Mouse (Mus musculus) limb, embryonic 14.5 days (tissue): ENCODE data around the gene Setd2. TPM values are rescaled to one million over a fixed set of nuclear protein-coding genes. Genes with fewer than 3 reads are reported as not detected.
A peak's percentile ranks its signal among the peaks of the same experiment; 100 is the strongest.

ENCODE experiments used
- ATAC-seq: fragments of 200-750 bp; cut with Nextera tagmentation; 2 replicates; pipeline ENCODE4 v1.8.0; 2017; ENCODE audit warnings: low read depth, moderate number of reproducible peaks, moderate TSS enrichment; ENCODE audit not compliant: low FRiP score
- DNase-seq: peaks from one replicate; pipeline ENCODE4 v3.0.0-alpha.2; 2015; ENCODE audit warnings: low spot score
- H3K27ac ChIP-seq: fragments of 300-500 bp; sonication (generic); replicated peaks from 2 replicates; pipeline ENCODE4 v1.5.1; 2014; ENCODE audit warnings: low read depth, mild to moderate bottlenecking, low read length, moderate library complexity, mixed read lengths
- H3K27me3 ChIP-seq: fragments of 300-500 bp; sonication (generic); 2 replicates; pipeline ENCODE4 v1.6.1; 2014; ENCODE audit warnings: low read length, mixed read lengths; ENCODE audit not compliant: control insufficient read depth, insufficient read depth
- H3K36me3 ChIP-seq: fragments of 300-500 bp; sonication (generic); 2 replicates; pipeline ENCODE4 v1.6.1; 2014; ENCODE audit warnings: mild to moderate bottlenecking, low read length, moderate library complexity, mixed read lengths; ENCODE audit not compliant: control insufficient read depth, insufficient read depth
- H3K4me1 ChIP-seq: fragments of 300-500 bp; sonication (generic); 2 replicates; pipeline ENCODE4 v1.6.1; 2014; ENCODE audit warnings: antibody characterized with exemption, low read length, mixed read lengths; ENCODE audit not compliant: control insufficient read depth, insufficient read depth
- H3K4me2 ChIP-seq: fragments of 300-500 bp; sonication (generic); replicated peaks from 2 replicates; pipeline ENCODE4 v1.6.1; 2014; ENCODE audit warnings: low read depth, mild to moderate bottlenecking, low read length, moderate library complexity; ENCODE audit not compliant: severe bottlenecking
- H3K4me3 ChIP-seq: fragments of 300-500 bp; sonication (generic); replicated peaks from 2 replicates; pipeline ENCODE4 v1.5.1; 2014; ENCODE audit warnings: low read length
- H3K9ac ChIP-seq: fragments of 300-500 bp; sonication (generic); 2 replicates; pipeline ENCODE4 v1.6.1; 2014; ENCODE audit warnings: mild to moderate bottlenecking, low read depth, low read length, moderate library complexity; ENCODE audit not compliant: severe bottlenecking
- H3K9me3 ChIP-seq: fragments of 300-500 bp; sonication (generic); 2 replicates; pipeline ENCODE4 v1.6.1; 2016; ENCODE audit warnings: low read length; ENCODE audit not compliant: control insufficient read depth
- POLR2A ChIP-seq: fragments of 200-500 bp; IDR thresholded peaks from 2 replicates; pipeline ENCODE4 v1.8.0; 2012; ENCODE audit warnings: inconsistent platforms, mild to moderate bottlenecking, moderate library complexity, borderline replicate concordance; ENCODE audit not compliant: insufficient read depth, insufficient read length; ENCODE audit errors: extremely low read depth
- WGBS: fragments of 180-500 bp; shearing (Covaris S2); extraction: QIAGEN DNeasy Blood & Tissue Kit; methylation state at CpG from one replicate; pipeline ENCODE4 v1.1.7; 2014; 5-methylcytosine and 5-hydroxymethylcytosine counted together
- polyA plus RNA-seq, 2 experiments: library from polyadenylated mRNA; depleted of rRNA in 1 of 2; stranded (reverse) in 1 of 2; unstranded in 1 of 2; fragments of >200 nt; fragmentation: Nextera tagmentation in 1 of 2; extraction: Ambion mirVana in 1 of 2; gene quantifications; 2 replicates each; pipeline versions ENCODE4 v1.2.1 to v1.2.3; 2012 to 2014

The Setd2 gene
- polyA plus RNA-seq, 2 experiments: 52.7 to 86.5 TPM

GRCm38 (mm10) chr9:110659521-110659920 lies 127.1 kb downstream of the Setd2 start:
- ATAC-seq: no peak

GRCm38 (mm10) chr9:110660208-110660607 lies 127.8 kb downstream of the Setd2 start:
- Histone ChIP-seq H3K27me3 (no peaks in the 10 kb centered on the region), H3K36me3 (0 out of 2 replicates have a peak, but pooled peaks cover 4% of the 10 kb centered on the region), H3K4me1 (peaks cover 6% of the 10 kb centered on the region; the same call in 1 of the 2 replicates), H3K27ac (no peak overlapping the region), H3K4me3 (no peak overlapping the region), H3K4me2 (no peak overlapping the region), H3K9me3 (no peaks in the 10 kb centered on the region), H3K9ac (no peak overlapping the region)
- DNase-seq: no peak
- TF ChIP-seq POLR2A: no peak
- WGBS: 76% methylated on average over 2 of the region's 2 CpGs
- ATAC-seq: no peak

More at GRCm38 (mm10) chr9:110659521-110659920, 127.1 kb downstream of the Setd2 start:
- Histone ChIP-seq H3K27me3 (no peaks in the 10 kb centered on the region), H3K36me3 (0 out of 2 replicates have a peak, but pooled peaks cover 4% of the 10 kb centered on the region), H3K4me2 (no peak overlapping the region), H3K4me1 (peaks cover 7% of the 10 kb centered on the region), H3K27ac (no peak overlapping the region), H3K4me3 (no peak overlapping the region), H3K9ac (no peak overlapping the region), H3K9me3 (no peaks in the 10 kb centered on the region)
- no peak for DNase-seq
- WGBS: 88% methylated on average over 12 of the region's 12 CpGs
- TF ChIP-seq POLR2A: no peak

DNA sequence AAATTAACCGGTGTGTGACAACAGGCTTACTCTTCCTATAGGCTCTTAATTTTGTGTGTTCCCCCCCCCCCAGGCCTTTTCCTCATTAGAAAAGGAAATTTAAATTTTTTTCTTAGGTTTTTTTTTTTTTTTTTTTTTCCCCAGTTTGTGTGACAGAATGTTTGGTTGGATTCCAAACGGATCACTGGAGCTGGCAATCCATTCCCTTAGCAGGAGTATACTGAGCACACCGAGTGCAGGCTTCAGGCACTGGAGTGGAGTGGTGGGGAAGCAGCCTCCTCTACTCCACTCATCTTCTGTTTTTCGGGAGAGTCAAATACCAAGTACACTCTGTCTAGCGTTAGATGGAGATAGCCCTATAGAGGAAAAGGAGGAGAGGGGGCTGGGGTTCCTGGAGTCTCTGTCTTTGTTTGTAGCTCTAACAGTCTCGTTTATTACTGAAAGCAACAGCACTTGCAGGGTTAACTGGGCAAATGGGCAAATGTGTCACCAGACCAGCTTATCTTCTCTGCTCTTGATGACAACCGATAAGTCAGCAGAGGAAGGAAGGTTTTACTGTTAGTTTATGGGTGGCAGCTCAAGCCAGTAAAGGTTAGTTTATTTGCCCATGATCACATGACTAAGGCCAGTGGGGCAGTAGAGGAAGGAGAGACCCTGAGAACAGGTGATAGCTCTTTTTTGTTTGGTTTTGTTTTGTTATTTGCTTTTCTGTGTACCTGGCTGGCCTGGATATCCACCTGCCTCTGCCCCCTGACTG lies 128.6 kb downstream of the Setd2 start:
- no peak overlapping the region for H3K4me2 ChIP-seq
- no peak overlapping the region for H3K27ac ChIP-seq
- ATAC-seq: no peak
- WGBS: 75% methylated on average over 7 of the region's 7 CpGs
- H3K27me3 ChIP-seq: no peaks in the 10 kb centered on the region
- no peak for TF ChIP-seq POLR2A
- no peak for DNase-seq
- no peak overlapping the region for H3K4me3 ChIP-seq
- H3K36me3 ChIP-seq: 0 out of 2 replicates have a peak, but pooled peaks cover 4% of the 10 kb centered on the region
- peaks cover 4% of the 10 kb centered on the region; the same call in 1 of the 2 replicates for H3K4me1 ChIP-seq
- no peak overlapping the region for H3K9ac ChIP-seq
- no peaks in the 10 kb centered on the region for H3K9me3 ChIP-seq

DNA sequence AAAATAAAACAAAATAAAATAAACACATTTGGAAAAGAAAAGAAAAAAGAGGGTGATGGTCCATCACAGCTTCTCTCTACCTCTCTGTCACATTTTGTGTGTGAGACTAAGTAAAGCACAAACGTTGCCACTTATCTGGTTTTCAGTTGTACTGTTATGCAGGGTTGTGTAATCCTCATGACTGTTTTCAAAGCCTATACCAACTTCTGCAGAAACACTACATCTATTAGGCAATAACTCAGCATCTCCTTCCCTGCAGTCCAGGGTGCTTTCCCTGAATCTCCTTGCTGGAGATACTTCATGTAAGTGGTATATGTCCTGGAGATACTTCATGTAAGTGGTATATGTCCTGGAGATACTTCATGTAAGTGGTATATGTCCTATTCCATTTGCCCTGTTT lies 130.4 kb downstream of the Setd2 start:
- WGBS: 86% methylated on average over 1 of the region's 1 CpGs
- H3K9ac ChIP-seq: no peak overlapping the region
- DNase-seq (no peak), ATAC-seq (no peak)
- no peak overlapping the region for H3K4me3 ChIP-seq
- 0 out of 2 replicates have a peak, but pooled peaks cover 3% of the 10 kb centered on the region for H3K4me1 ChIP-seq
- 0 out of 2 replicates have a peak, but pooled peaks cover 4% of the 10 kb centered on the region for H3K36me3 ChIP-seq
- H3K9me3 ChIP-seq: no peaks in the 10 kb centered on the region
- TF ChIP-seq POLR2A: no peak
- no peaks in the 10 kb centered on the region for H3K27me3 ChIP-seq
- H3K27ac ChIP-seq: no peak overlapping the region
- H3K4me2 ChIP-seq: no peak overlapping the region

DNA sequence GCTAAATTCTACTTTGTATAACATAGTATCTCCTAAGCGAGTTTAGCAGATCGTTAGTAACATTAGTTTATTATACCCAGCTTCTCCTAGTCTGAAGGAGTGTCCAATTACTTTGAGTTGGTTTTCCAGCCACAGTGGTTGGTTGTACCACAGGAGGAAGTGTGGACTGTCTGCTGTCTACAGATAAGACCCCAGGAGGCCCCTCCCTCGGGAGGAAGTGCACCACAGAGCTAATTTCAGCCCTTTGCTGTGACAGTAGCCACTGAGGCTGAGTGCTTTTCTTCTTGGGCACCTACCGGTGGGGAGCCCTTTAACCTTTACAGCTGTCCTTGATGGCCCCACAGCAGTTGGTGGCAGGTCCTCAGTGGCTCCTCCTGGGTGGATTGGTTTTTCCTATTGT lies 133.5 kb downstream of the Setd2 start:
- WGBS: 18% methylated on average over 4 of the region's 4 CpGs
- no peak for TF ChIP-seq POLR2A

DNA sequence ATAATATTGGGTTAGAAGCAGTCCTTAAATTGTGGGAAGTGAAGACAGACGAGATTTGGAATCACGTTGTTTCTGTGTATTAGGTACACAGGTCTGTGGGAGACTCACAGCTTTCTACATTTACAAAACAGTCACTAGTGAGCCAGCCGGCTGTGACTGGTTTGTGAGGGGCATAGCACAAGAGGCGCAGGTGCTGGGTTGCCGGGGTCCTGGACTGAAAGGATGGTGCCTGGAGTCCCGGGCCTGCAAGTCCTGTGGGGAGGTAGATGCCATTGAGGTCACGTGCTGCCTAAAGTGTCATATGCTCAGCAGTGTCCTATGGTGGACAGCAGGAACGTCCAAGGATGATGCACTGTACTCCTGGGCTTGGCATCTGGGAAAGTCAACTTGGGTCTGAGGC lies 134.0 kb downstream of the Setd2 start:
- no peak for ATAC-seq
- H3K27ac ChIP-seq: no peak overlapping the region
- H3K36me3 ChIP-seq: no peaks in the 10 kb centered on the region
- TF ChIP-seq POLR2A: no peak
- no peak overlapping the region for H3K4me2 ChIP-seq
- H3K4me3 ChIP-seq: no peak overlapping the region
- no peak overlapping the region for H3K9ac ChIP-seq
- DNase-seq: no peak
- WGBS: 53% methylated on average over 8 of the region's 8 CpGs
- no peaks in the 10 kb centered on the region for H3K27me3 ChIP-seq
- 0 out of 2 replicates have a peak, but pooled peaks cover 3% of the 10 kb centered on the region for H3K4me1 ChIP-seq
- H3K9me3 ChIP-seq: no peaks in the 10 kb centered on the region

More for the DNA sequence above, 133.5 kb downstream of the Setd2 start:
- H3K4me3 ChIP-seq: no peak overlapping the region
- no peaks in the 10 kb centered on the region for H3K27me3 ChIP-seq
- no peaks in the 10 kb centered on the region for H3K9me3 ChIP-seq
- H3K4me1 ChIP-seq: 0 out of 2 replicates have a peak, but pooled peaks cover 3% of the 10 kb centered on the region
- no peak for ATAC-seq
- peak; percentile 43 for DNase-seq
- no peaks in the 10 kb centered on the region for H3K36me3 ChIP-seq
- H3K9ac ChIP-seq: no peak overlapping the region
- no peak overlapping the region for H3K27ac ChIP-seq
- no peak overlapping the region for H3K4me2 ChIP-seq
